Mouse (Mus musculus) limb, embryonic 10.5 days (tissue): Measurements from ENCODE around the gene Prmt8. TPM values are rescaled to one million over a fixed set of nuclear protein-coding genes. Genes with fewer than 3 reads are reported as not detected.

Experiments used
- DNase-seq: peaks from one replicate; pipeline ENCODE4 v3.0.0-alpha.2; 2017; ENCODE audit warnings: low spot score
- H3K27ac ChIP-seq: fragments of 300-500 bp; sonication (generic); 2 replicates; pipeline ENCODE4 v1.5.1; 2016; ENCODE audit warnings: mild to moderate bottlenecking
- H3K27me3 ChIP-seq: fragments of 300-500 bp; sonication (generic); 2 replicates; pipeline ENCODE4 v1.6.1; 2016; ENCODE audit warnings: low read depth, mild to moderate bottlenecking; ENCODE audit not compliant: poor library complexity, severe bottlenecking
- H3K36me3 ChIP-seq: fragments of 300-500 bp; sonication (generic); 2 replicates; pipeline ENCODE4 v1.6.1; 2016; ENCODE audit warnings: mild to moderate bottlenecking, moderate library complexity
- H3K4me1 ChIP-seq: fragments of 300-500 bp; sonication (generic); 2 replicates; pipeline ENCODE4 v1.6.1; 2016
- H3K4me3 ChIP-seq: fragments of 300-500 bp; sonication (generic); 2 replicates; pipeline ENCODE4 v1.5.1; 2016; ENCODE audit warnings: mild to moderate bottlenecking, moderate library complexity
- H3K9me3 ChIP-seq: fragments of 300-500 bp; sonication (generic); replicated peaks from 2 replicates; pipeline ENCODE4 v1.6.1; 2016; ENCODE audit warnings: mild to moderate bottlenecking
- WGBS: fragments of 180-500 bp; shearing (Covaris S2); methylation state at CpG from one replicate; pipeline ENCODE4 v1.1.7; 2016; 5-methylcytosine and 5-hydroxymethylcytosine counted together
- polyA plus RNA-seq: library from polyadenylated mRNA; unstranded; fragments of >200 nt; fragmentation: Nextera tagmentation; extraction: Ambion mirVana; gene quantifications from 2 replicates; pipeline ENCODE4 v1.2.1, GENCODE M21; 2016

The Prmt8 gene
- polyA plus RNA-seq, 1 experiment from 2014 or later: not detected

DNA sequence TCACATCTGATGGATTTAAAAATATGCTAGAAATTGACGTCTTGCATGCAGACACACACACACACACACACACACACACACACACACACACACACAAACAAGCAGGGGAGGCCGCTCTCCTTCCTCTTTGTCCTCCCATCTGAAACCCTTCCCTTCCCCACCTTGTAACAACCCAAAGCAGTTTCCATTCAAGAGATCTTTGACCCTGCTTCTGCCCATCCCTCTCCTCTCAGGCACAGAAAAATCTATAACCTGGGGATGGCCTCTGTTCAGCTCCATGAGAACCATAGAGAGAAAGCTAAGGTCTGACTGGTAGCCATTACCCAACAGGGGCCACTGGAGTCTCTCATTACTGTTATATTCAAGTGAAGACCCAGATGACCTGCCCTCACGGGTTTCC, 90.3 kb downstream of the Prmt8 start:
- no peak overlapping the region for H3K27ac ChIP-seq
- no peaks in the 10 kb centered on the region for H3K4me1 ChIP-seq
- peaks cover 12% of the 10 kb centered on the region; the same call in 1 of the 2 replicates for H3K27me3 ChIP-seq
- H3K36me3 ChIP-seq: no peaks in the 10 kb centered on the region
- no peak overlapping the region for H3K4me3 ChIP-seq
- DNase-seq: no peak
- 90% methylated on average over 3 of the region's 3 CpGs for WGBS
- no peaks in the 10 kb centered on the region for H3K9me3 ChIP-seq

DNA sequence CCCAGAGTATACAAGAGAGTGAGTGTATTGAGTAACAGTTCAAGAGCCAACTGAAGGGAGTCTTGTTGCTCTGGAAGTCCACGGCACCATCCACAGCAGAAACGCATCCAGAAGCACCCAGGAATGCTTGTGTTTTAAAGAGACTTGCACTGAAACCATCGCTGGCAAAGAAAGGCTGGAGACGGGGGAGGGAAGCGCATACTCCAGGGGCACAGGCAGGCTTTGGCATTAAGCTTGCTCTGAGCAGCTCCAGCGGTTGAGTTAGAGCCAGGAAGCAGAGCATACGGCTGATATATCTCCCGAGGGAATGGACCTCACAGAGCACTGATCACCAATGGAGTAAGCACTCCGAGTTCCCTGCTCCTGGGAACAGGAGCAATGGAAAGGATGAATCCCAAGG, 91.0 kb downstream of the Prmt8 start:
- H3K27me3 ChIP-seq: peaks cover 12% of the 10 kb centered on the region; the same call in 1 of the 2 replicates
- WGBS: 79% methylated on average over 9 of the region's 9 CpGs

DNA sequence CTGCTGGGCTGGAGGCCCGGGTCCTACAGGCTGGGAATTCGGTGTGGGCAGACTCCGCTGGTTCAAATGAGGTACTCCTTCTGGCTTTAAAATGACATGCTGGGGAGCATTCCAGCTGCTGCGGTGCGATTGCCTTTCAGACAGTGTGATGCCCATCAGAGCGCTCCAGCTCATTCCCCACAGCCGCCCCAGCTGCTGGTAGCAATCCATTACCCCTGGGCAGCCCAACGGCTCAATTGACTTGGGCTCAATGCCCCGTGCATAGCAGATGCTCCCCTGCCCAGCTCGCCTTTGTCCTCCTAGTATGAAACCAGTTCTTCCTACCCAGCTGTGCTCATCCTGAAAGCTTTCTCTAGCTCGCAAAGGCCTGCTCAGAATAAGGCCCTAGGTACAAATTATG, 92.4 kb downstream of the Prmt8 start:
- Histone ChIP-seq H3K9me3 (no peaks in the 10 kb centered on the region), H3K36me3 (no peaks in the 10 kb centered on the region), H3K4me1 (no peaks in the 10 kb centered on the region), H3K27me3 (peaks cover 12% of the 10 kb centered on the region; the same call in 1 of the 2 replicates), H3K27ac (no peak overlapping the region), H3K4me3 (no peak overlapping the region)
- DNase-seq: no peak
- 83% methylated on average over 11 of the region's 11 CpGs for WGBS

More for the DNA sequence above, 91.0 kb downstream of the Prmt8 start:
- Histone ChIP-seq H3K27ac (no peak overlapping the region), H3K4me1 (no peaks in the 10 kb centered on the region), H3K4me3 (no peak overlapping the region), H3K36me3 (no peaks in the 10 kb centered on the region), H3K9me3 (no peaks in the 10 kb centered on the region)
- DNase-seq: no peak

DNA sequence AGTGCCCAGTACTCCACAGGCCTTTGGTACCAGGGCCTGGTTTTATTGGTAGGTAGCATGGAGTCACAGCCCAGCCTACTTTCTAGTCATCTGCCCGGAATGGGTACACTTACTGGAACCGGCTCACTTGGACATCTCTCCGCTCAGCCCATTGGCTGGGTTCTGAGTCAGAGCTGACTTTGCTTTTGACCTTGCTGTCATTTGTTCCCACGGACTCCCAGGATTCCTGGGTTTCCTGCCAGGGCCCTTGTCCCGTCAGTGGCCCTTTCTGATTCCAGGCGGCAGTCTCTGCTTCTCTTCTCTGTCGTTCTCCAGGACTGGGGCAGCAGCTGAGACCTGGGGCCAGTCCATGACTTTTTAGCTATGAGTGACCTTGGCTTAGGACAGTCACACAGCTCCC, 97.2 kb downstream of the Prmt8 start:
- H3K9me3 ChIP-seq: no peaks in the 10 kb centered on the region
- no peak overlapping the region for H3K27ac ChIP-seq
- WGBS: 83% methylated on average over 7 of the region's 7 CpGs
- H3K4me3 ChIP-seq: no peak overlapping the region
- no peaks in the 10 kb centered on the region for H3K36me3 ChIP-seq
- no peak for DNase-seq
- H3K4me1 ChIP-seq: no peaks in the 10 kb centered on the region
- H3K27me3 ChIP-seq: no peaks in the 10 kb centered on the region; the same call in 1 of the 2 replicates

- Histone ChIP-seq H3K9me3 (no peaks in the 10 kb centered on the region), H3K4me3 (no peak overlapping the region), H3K27me3 (no peaks in the 10 kb centered on the region; the same call in 1 of the 2 replicates), H3K36me3 (no peaks in the 10 kb centered on the region), H3K27ac (no peak overlapping the region), H3K4me1 (no peaks in the 10 kb centered on the region)
- DNase-seq: no peak
- WGBS: 91% methylated on average over 4 of the region's 4 CpGs
These were observed 99.2 kb downstream of the Prmt8 start for GRCm38 (mm10) chr6:127670031-127670430.

GRCm38 (mm10) chr6:127669313-127669712, 100.0 kb downstream of the Prmt8 start:
- WGBS: 82% methylated on average over 4 of the region's 4 CpGs
- Histone ChIP-seq H3K4me3 (no peak overlapping the region), H3K4me1 (peaks cover 3% of the 10 kb centered on the region), H3K27me3 (no peaks in the 10 kb centered on the region; the same call in 1 of the 2 replicates), H3K9me3 (no peaks in the 10 kb centered on the region), H3K27ac (no peak overlapping the region), H3K36me3 (no peaks in the 10 kb centered on the region)
- DNase-seq: no peak

GRCm38 (mm10) chr6:127663263-127663662, 106.0 kb downstream of the Prmt8 start:
- WGBS: 86% methylated on average over 7 of the region's 7 CpGs
- no peaks in the 10 kb centered on the region; the same call in 1 of the 2 replicates for H3K27me3 ChIP-seq
- H3K9me3 ChIP-seq: no peaks in the 10 kb centered on the region
- H3K36me3 ChIP-seq: no peaks in the 10 kb centered on the region
- no peak overlapping the region for H3K27ac ChIP-seq
- H3K4me1 ChIP-seq: peaks cover 29% of the 10 kb centered on the region
- H3K4me3 ChIP-seq: no peak overlapping the region
- DNase-seq: no peak

GRCm38 (mm10) chr6:127661717-127662292, 107.5 kb downstream of the Prmt8 start:
- WGBS: 92% methylated on average over 7 of the region's 7 CpGs
- Histone ChIP-seq H3K9me3 (no peaks in the 10 kb centered on the region), H3K4me1 (peaks cover 29% of the 10 kb centered on the region), H3K27ac (no peak overlapping the region), H3K27me3 (no peaks in the 10 kb centered on the region; the same call in 1 of the 2 replicates), H3K36me3 (no peaks in the 10 kb centered on the region), H3K4me3 (no peak overlapping the region)
- DNase-seq: no peak

GRCm38 (mm10) chr6:127659966-127660365, 109.3 kb downstream of the Prmt8 start:
- Histone ChIP-seq H3K36me3 (no peaks in the 10 kb centered on the region), H3K27ac (no peak overlapping the region), H3K9me3 (no peaks in the 10 kb centered on the region), H3K27me3 (no peaks in the 10 kb centered on the region), H3K4me3 (no peak overlapping the region), H3K4me1 (peaks cover 35% of the 10 kb centered on the region)
- WGBS: 81% methylated on average over 4 of the region's 4 CpGs
- DNase-seq: no peak

DNA sequence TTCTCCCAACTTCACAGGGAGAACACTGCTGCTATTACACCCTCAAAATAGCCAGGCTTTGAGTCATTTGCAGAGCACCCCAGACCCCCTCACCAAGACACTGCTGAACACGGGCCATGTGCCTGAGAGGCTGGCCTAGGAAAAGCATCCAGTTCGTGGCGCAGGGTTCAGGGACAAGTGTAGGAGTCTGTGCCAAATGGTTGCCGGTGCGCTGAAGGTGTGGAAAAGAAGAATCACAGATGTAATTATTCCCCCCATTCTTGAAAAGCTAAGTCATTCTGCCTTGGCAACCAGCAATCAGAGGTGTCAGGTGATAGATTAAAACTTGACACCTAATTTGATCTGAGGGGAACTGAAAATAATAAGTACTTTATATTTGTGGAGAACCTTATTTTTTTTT, 109.8 kb downstream of the Prmt8 start:
- no peak for DNase-seq
- WGBS: 66% methylated on average over 5 of the region's 5 CpGs
- H3K27ac ChIP-seq: no peak overlapping the region
- no peaks in the 10 kb centered on the region for H3K36me3 ChIP-seq
- H3K27me3 ChIP-seq: no peaks in the 10 kb centered on the region
- H3K4me3 ChIP-seq: no peak overlapping the region
- H3K9me3 ChIP-seq: no peaks in the 10 kb centered on the region
- peaks cover 34% of the 10 kb centered on the region for H3K4me1 ChIP-seq

- Histone ChIP-seq H3K27ac (no peak overlapping the region), H3K9me3 (no peaks in the 10 kb centered on the region; the same call in 1 of the 2 replicates), H3K27me3 (no peaks in the 10 kb centered on the region), H3K4me3 (no peak overlapping the region), H3K4me1 (peaks cover 15% of the 10 kb centered on the region), H3K36me3 (no peaks in the 10 kb centered on the region)
- WGBS: 93% methylated on average over 11 of the region's 11 CpGs
- DNase-seq: no peak
These were observed 112.1 kb downstream of the Prmt8 start for GRCm38 (mm10) chr6:127657152-127657551.

DNA sequence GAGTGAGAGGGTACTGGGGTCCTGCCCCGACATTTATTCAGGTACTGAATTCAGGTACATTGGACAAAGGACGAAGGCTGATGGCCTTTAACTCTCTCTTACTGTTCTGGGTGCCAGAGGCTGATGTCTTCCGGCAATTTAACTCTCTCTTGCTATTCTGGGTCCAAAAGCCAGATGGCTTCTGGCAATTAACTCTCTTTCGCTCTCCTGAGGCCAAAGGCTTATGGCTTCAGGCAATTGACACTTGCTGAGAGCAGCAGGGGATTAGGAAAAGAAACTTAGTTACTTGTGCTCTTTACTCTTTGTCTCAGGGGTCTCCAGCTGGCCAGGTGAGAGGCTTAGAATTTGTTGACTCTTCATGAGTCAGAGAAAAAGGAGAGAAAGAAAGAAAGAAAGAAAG, 113.3 kb downstream of the Prmt8 start:
- no peaks in the 10 kb centered on the region for H3K27me3 ChIP-seq
- H3K9me3 ChIP-seq: no peaks in the 10 kb centered on the region; the same call in 1 of the 2 replicates
- H3K4me3 ChIP-seq: no peak overlapping the region
- H3K4me1 ChIP-seq: peaks cover 15% of the 10 kb centered on the region
- 23% methylated on average over 4 of the region's 4 CpGs for WGBS
- no peak overlapping the region for H3K27ac ChIP-seq
- DNase-seq: no peak
- H3K36me3 ChIP-seq: no peaks in the 10 kb centered on the region

- no peaks in the 10 kb centered on the region for H3K9me3 ChIP-seq
- WGBS: 73% methylated on average over 8 of the region's 8 CpGs
- no peak overlapping the region for H3K27ac ChIP-seq
- H3K27me3 ChIP-seq: no peaks in the 10 kb centered on the region
- no peaks in the 10 kb centered on the region for H3K4me1 ChIP-seq
- DNase-seq: no peak
- H3K36me3 ChIP-seq: no peaks in the 10 kb centered on the region
- H3K4me3 ChIP-seq: no peak overlapping the region
These were observed 128.0 kb downstream of the Prmt8 start for GRCm38 (mm10) chr6:127641077-127641801.
